Mouse (Mus musculus): ENCODE measurements around the gene Gfod2. TPM values are rescaled to one million over a fixed set of nuclear protein-coding genes. Genes with fewer than 3 reads are reported as not detected.

Gene Gfod2
- total RNA-seq, 2 experiments from 2014 or later: 4.2 to 4.8 TPM

GRCm38 (mm10) chr8:105689983-105690360, 68.5 kb downstream of the Gfod2 start:
- intact Hi-C loops (cut with DNase I): loop anchor here (5.0 kb wide), 2 partner anchors 53 to 123 kb away; partner anchors contain the start of genes Agrp, Atp6v0d1 and Ctcf
- DNase-seq (ENCODE audit: low spot score): no peak

- intact Hi-C loops (cut with DNase I): loop anchor here (5.0 kb wide), 2 partner anchors 52 to 122 kb away; partner anchors contain the start of genes Agrp, Atp6v0d1 and Ctcf
- DNase-seq (ENCODE audit: low spot score): no peak
Measured at GRCm38 (mm10) chr8:105689256-105689982, 69.0 kb downstream of the Gfod2 start.

GRCm38 (mm10) chr8:105688242-105688752, 70.2 kb downstream of the Gfod2 start:
- no peak for DNase-seq (ENCODE audit: low spot score)
- intact Hi-C loops (cut with DNase I): loop anchor here (5.0 kb wide), 2 partner anchors 51 to 121 kb away; partner anchors contain the start of genes Agrp, Atp6v0d1 and Ctcf

- DNase-seq (ENCODE audit: low spot score): no peak
- intact Hi-C loops (cut with DNase I): loop anchor here (5.0 kb wide), 2 partner anchors 50 to 120 kb away; partner anchors contain the start of genes Agrp, Atp6v0d1 and Ctcf
Measured at GRCm38 (mm10) chr8:105687512-105687911, 71.0 kb downstream of the Gfod2 start.

- intact Hi-C loops (cut with DNase I): loop anchor here (5.0 kb wide), 2 partner anchors 49 to 119 kb away; partner anchors contain the start of genes Agrp, Atp6v0d1 and Ctcf
- no peak for DNase-seq (ENCODE audit: low spot score)
Measured at GRCm38 (mm10) chr8:105686551-105686950, 71.9 kb downstream of the Gfod2 start.

- intact Hi-C loops (cut with DNase I): loop anchor here (5.0 kb wide), 2 partner anchors 49 to 119 kb away; partner anchors contain the start of genes Agrp, Atp6v0d1 and Ctcf
- DNase-seq (ENCODE audit: low spot score): no peak
Measured at GRCm38 (mm10) chr8:105685796-105686308, 72.6 kb downstream of the Gfod2 start, which contains the start of gene Carmil2. Gene Carmil2 (plus strand): TSS chr8:105686274.

GRCm38 (mm10) chr8:105685325-105685724, 73.1 kb downstream of the Gfod2 start:
- intact Hi-C loops (cut with DNase I): loop anchor here (5.0 kb wide), 2 partner anchors 48 to 118 kb away; partner anchors contain the start of genes Agrp, Atp6v0d1 and Ctcf
- no peak for DNase-seq (ENCODE audit: low spot score)

- no peak for DNase-seq (ENCODE audit: low spot score)
- intact Hi-C loops (cut with DNase I): no loop called here
Measured at GRCm38 (mm10) chr8:105677891-105678290, 80.6 kb downstream of the Gfod2 start.

Other genes with a start within 250 kb of the Gfod2 start
- under 1 TPM; 0.13 to 0.36 TPM for gene Hsd11b2, start 239.9 kb downstream of the Gfod2 start, total RNA-seq (2021)
- gene Atp6v0d1, start 192.6 kb downstream of the Gfod2 start, total RNA-seq (2021): 10 to 100 TPM; 45.7 to 53.2 TPM
- gene Ripor1, start 153.4 kb downstream of the Gfod2 start, total RNA-seq (2021): 10 to 100 TPM; 41.7 to 50.9 TPM
- 10 to 100 TPM; 36.4 to 43.6 TPM for gene Ctcf, start 122.1 kb downstream of the Gfod2 start, total RNA-seq (2021)
- not detected for gene Agrp, start 121.3 kb downstream of the Gfod2 start, total RNA-seq (2021)
- gene Carmil2, start 72.4 kb downstream of the Gfod2 start, total RNA-seq (2021): under 1 TPM; 0.18 to 0.20 TPM
- 10 to 100 TPM; 11.1 to 13.7 TPM for gene Acd, start 57.6 kb downstream of the Gfod2 start, total RNA-seq (2021)
- gene Pard6a, start 57.5 kb downstream of the Gfod2 start, total RNA-seq (2021): 1 to 10 TPM; 8.4 to 9.1 TPM
- gene 4933405L10Rik, start 51.0 kb downstream of the Gfod2 start, total RNA-seq (2021): not detected
- 1 to 10 TPM; 2.0 to 2.4 TPM for gene Enkd1, start 50.5 kb downstream of the Gfod2 start, total RNA-seq (2021)
- gene Ranbp10, start 68.7 kb upstream of the Gfod2 start, total RNA-seq (2021): 10 to 100 TPM; 19.1 to 19.2 TPM
- gene Tsnaxip1, start 69.1 kb upstream of the Gfod2 start, total RNA-seq (2021): not detected
- gene Cenpt, start 94.6 kb upstream of the Gfod2 start, total RNA-seq (2021): 1 to 10 TPM; 2.2 to 2.9 TPM
- 10 to 100 TPM; 23.8 to 27.4 TPM for gene Thap11, start 96.5 kb upstream of the Gfod2 start, total RNA-seq (2021)
- 10 to 100 TPM; 30.7 to 35.0 TPM for gene Nutf2, start 101.9 kb upstream of the Gfod2 start, total RNA-seq (2021)
- gene Edc4, start 122.2 kb upstream of the Gfod2 start, total RNA-seq (2021): 10 to 100 TPM; 23.5 to 23.8 TPM
- under 1 TPM; 0.61 to 0.65 TPM for gene Nrn1l, start 134.9 kb upstream of the Gfod2 start, total RNA-seq (2021)
- 10 to 100 TPM; 16.0 to 16.6 TPM for gene Pskh1, start 141.8 kb upstream of the Gfod2 start, total RNA-seq (2021)
- under 1 TPM in 1 of 2 experiments, not detected in 1; 0.31 TPM for gene Ctrl, start 175.2 kb upstream of the Gfod2 start, total RNA-seq (2021)
- gene Psmb10, start 179.8 kb upstream of the Gfod2 start, total RNA-seq (2021): 10 to 100 TPM; 64.8 to 68.3 TPM
- 1 to 10 TPM in 1 of 2 experiments, under 1 TPM in 1; 0.75 to 1.3 TPM for gene Lcat, start 184.7 kb upstream of the Gfod2 start, total RNA-seq (2021)
- gene Slc12a4, start 207.4 kb upstream of the Gfod2 start, total RNA-seq (2021): 10 to 100 TPM; 39.4 to 48.7 TPM
- not detected for gene Dpep3, start 220.8 kb upstream of the Gfod2 start, total RNA-seq (2021)
- 1 to 10 TPM; 8.8 to 8.9 TPM for gene Dus2, start 232.7 kb upstream of the Gfod2 start, total RNA-seq (2021)
- gene Dpep2nb, start 247.3 kb upstream of the Gfod2 start, total RNA-seq (2021): not detected